Mouse (Mus musculus): ENCODE measurements around the gene Doc2b. TPM values are rescaled to one million over a fixed set of nuclear protein-coding genes. Genes with fewer than 3 reads are reported as not detected.

Gene Doc2b
- total and polyA plus RNA-seq, 3 experiments = not detected

- Histone ChIP-seq H3K4me1 (ENCODE audit: control insufficient read depth in 1 of 2, insufficient read depth in 2 of 2) (peaks cover 18 to 72% of the 10 kb centered on the region in 2 experiments), H3K36me3 (replicated peaks in 1 of 2; ENCODE audit: control insufficient read depth in 1 of 2, insufficient read depth in 1 of 2, low read length in 1 of 2) (peaks cover 13 to 46% of the 10 kb centered on the region in 2 experiments), H3K9ac (ENCODE audit: insufficient read depth, low read depth) (peak overlapping the region; percentile 47), H3K4me3 (replicated peaks in 1 of 3; ENCODE audit: low read depth in 2 of 3, low read length in 2 of 3, poor library complexity in 1 of 3) (peak overlapping the region in 1 of 3 experiments; percentile 26), H3K27ac (ENCODE audit: insufficient read depth, low read depth) (peak overlapping the region; percentile 82), H3K79me2 (replicated peaks; ENCODE audit: control insufficient read depth, extremely low read depth, insufficient read depth, poor library complexity, severe bottlenecking) (peaks cover 87% of the 10 kb centered on the region), H3K4me2 (ENCODE audit: insufficient read depth, low read depth, poor library complexity, severe bottlenecking) (peak overlapping the region; percentile 93), H3K9me3 (replicated peaks; ENCODE audit: low read length) (no peaks in the 10 kb centered on the region), H3K27me3 (replicated peaks) (no peaks in the 10 kb centered on the region)
- TF ChIP-seq ETS1 (conservative IDR thresholded peaks at IDR 0.05; ENCODE audit: low read depth, low read length) (no peak), ELF1 (IDR thresholded peaks at IDR 0.05; ENCODE audit: low read depth, low read length) (no peak), JUND (conservative IDR thresholded peaks at IDR 0.05; ENCODE audit: low read depth, low read length) (no peak), NELFE (IDR thresholded peaks at IDR 0.05; ENCODE audit: low read depth, low read length) (no peak), MYC (IDR thresholded peaks at IDR 0.05; ENCODE audit: low read depth, low read length) (no peak), KAT2A (IDR thresholded peaks at IDR 0.05; ENCODE audit: insufficient replicate concordance, low read length) (no peak), UBTF (IDR thresholded peaks at IDR 0.05; ENCODE audit: low read depth, low read length) (no peak), IRF4 (IDR thresholded peaks at IDR 0.05; ENCODE audit: low read depth, low read length) (no peak), ZC3H11A (IDR thresholded peaks at IDR 0.05; ENCODE audit: low read depth, low read length) (no peak), NRF1 (IDR thresholded peaks at IDR 0.05; ENCODE audit: low read depth, low read length) (no peak), SIN3A (IDR thresholded peaks at IDR 0.05; ENCODE audit: low read length) (no peak), HCFC1 (IDR thresholded peaks at IDR 0.05; ENCODE audit: low read depth, low read length) (no peak), E2F4 (IDR thresholded peaks at IDR 0.05; ENCODE audit: insufficient replicate concordance, low read depth, low read length) (no peak), USF1 (IDR thresholded peaks at IDR 0.05; ENCODE audit: low read depth, low read length) (no peak), RCOR1 (conservative IDR thresholded peaks at IDR 0.05; ENCODE audit: low read depth, low read length) (no peak), EP300 (IDR thresholded peaks at IDR 0.05; ENCODE audit: low read length) (no peak), CHD2 (IDR thresholded peaks at IDR 0.05; ENCODE audit: low read length) (no peak)
- no peak for DNase-seq (ENCODE audit: extremely low read depth)
- dilution Hi-C loops (cut with MboI; ENCODE audit: extremely low pct_ligation_motif_present, extremely low pct_unique_long_range_greater_than_20kb, low sequenced_read_pairs) (no loop called here), in situ Hi-C loops (cut with MboI; ENCODE audit: low pct_ligation_motif_present, low pct_unique_long_range_greater_than_20kb, low sequenced_read_pairs) (no loop called here)
These were observed 58.9 kb downstream of the Doc2b start for GRCm38 (mm10) chr11:75736978-75737377.

GRCm38 (mm10) chr11:75735462-75736252, 60.2 kb downstream of the Doc2b start:
- H3K79me2 ChIP-seq (replicated peaks; ENCODE audit: control insufficient read depth, extremely low read depth, insufficient read depth, poor library complexity, severe bottlenecking) = peaks cover 77% of the 10 kb centered on the region
- peak overlapping the region in 2 of 3 experiments; percentile 23 to 96 for H3K4me3 ChIP-seq (replicated peaks in 1 of 3; ENCODE audit: low read depth in 2 of 3, low read length in 2 of 3, poor library complexity in 1 of 3)
- no peak for DNase-seq (ENCODE audit: extremely low read depth)
- peaks cover 21 to 67% of the 10 kb centered on the region in 2 experiments for H3K4me1 ChIP-seq (ENCODE audit: control insufficient read depth in 1 of 2, insufficient read depth in 2 of 2)
- in situ Hi-C loops (cut with MboI; ENCODE audit: low pct_ligation_motif_present, low pct_unique_long_range_greater_than_20kb, low sequenced_read_pairs) = no loop called here
- H3K27me3 ChIP-seq (replicated peaks) = no peaks in the 10 kb centered on the region
- no peak overlapping the region for H3K27ac ChIP-seq (ENCODE audit: insufficient read depth, low read depth)
- dilution Hi-C loops (cut with MboI; ENCODE audit: extremely low pct_ligation_motif_present, extremely low pct_unique_long_range_greater_than_20kb, low sequenced_read_pairs) = no loop called here
- peak overlapping the region; percentile 99; the same call in 1 of the 2 replicates for H3K9ac ChIP-seq (ENCODE audit: insufficient read depth, low read depth)
- H3K36me3 ChIP-seq (replicated peaks in 1 of 2; ENCODE audit: control insufficient read depth in 1 of 2, insufficient read depth in 1 of 2, low read length in 1 of 2) = peaks cover 6 to 33% of the 10 kb centered on the region in 2 experiments
- TF ChIP-seq TBP (conservative IDR thresholded peaks at IDR 0.05; ENCODE audit: low read depth, low read length) (peak; percentile 94), MAFK (IDR thresholded peaks at IDR 0.05; ENCODE audit: insufficient replicate concordance, low read length) (no peak), SIN3A (IDR thresholded peaks at IDR 0.05; ENCODE audit: low read length) (peak; percentile 81; the same call in 1 of the 2 replicates), MXI1 (IDR thresholded peaks at IDR 0.05; ENCODE audit: low read depth, low read length) (no peak; the same call in 1 of the 2 replicates), POLR2AphosphoS2 (IDR thresholded peaks at IDR 0.05; ENCODE audit: low read depth, low read length) (peak; percentile 91), CTCF (conservative IDR thresholded peaks at IDR 0.05 in 1 of 2, IDR thresholded peaks at IDR 0.05 in 1 of 2; ENCODE audit: low read depth in 2 of 2, low read length in 2 of 2) (no peak), ZNF384 (IDR thresholded peaks at IDR 0.05; ENCODE audit: low read depth, low read length) (peak; percentile 51), TCF12 (IDR thresholded peaks at IDR 0.05; ENCODE audit: low read depth, low read length) (no peak), MAZ (IDR thresholded peaks at IDR 0.05; ENCODE audit: low read depth, low read length) (no peak), E2F4 (IDR thresholded peaks at IDR 0.05; ENCODE audit: insufficient replicate concordance, low read depth, low read length) (no peak)
- no peaks in the 10 kb centered on the region for H3K9me3 ChIP-seq (replicated peaks; ENCODE audit: low read length)
- H3K4me2 ChIP-seq (ENCODE audit: insufficient read depth, low read depth, poor library complexity, severe bottlenecking) = peak overlapping the region; percentile 98
